Mouse (Mus musculus): ENCODE results near the gene Eapp. TPM values are rescaled to one million over a fixed set of nuclear protein-coding genes. Genes with fewer than 3 reads are reported as not detected.
"Not testable (repeated sequence)": the region's sequence is repeated elsewhere in the genome, so short reads cannot be mapped to it uniquely, and the experiment has no call there.

Gene Eapp
- polyA plus RNA-seq, 1 experiment from 2014 or later: 86.5 TPM

- peaks cover 27% of the 10 kb centered on the region for H3K36me3 ChIP-seq
- H3K4me2 ChIP-seq: no peak overlapping the region
- WGBS: 92% methylated on average over 1 of the region's 1 CpGs
- no peak overlapping the region for H3K9ac ChIP-seq (replicated peaks)
- H3K4me1 ChIP-seq: no peaks in the 10 kb centered on the region
- no peaks in the 10 kb centered on the region for H3K9me3 ChIP-seq (replicated peaks)
- H3K27me3 ChIP-seq (replicated peaks): no peaks in the 10 kb centered on the region
- ATAC-seq (ENCODE audit: low FRiP score): no peak
- H3K4me3 ChIP-seq (replicated peaks): no peak overlapping the region
- no peak overlapping the region for H3K27ac ChIP-seq (replicated peaks)
These were observed 27.6 kb downstream of the Eapp start for GRCm38 (mm10) chr12:54668141-54668540.

GRCm38 (mm10) chr12:54665526-54665925 is 30.2 kb downstream of the Eapp start:
- WGBS: 88% methylated on average over 6 of the region's 6 CpGs
- no peak overlapping the region for H3K4me2 ChIP-seq
- no peak for ATAC-seq (ENCODE audit: low FRiP score)
- H3K27me3 ChIP-seq (replicated peaks): no peaks in the 10 kb centered on the region
- H3K36me3 ChIP-seq: peaks cover 8% of the 10 kb centered on the region; the same call in 1 of the 2 replicates
- H3K9ac ChIP-seq (replicated peaks): no peak overlapping the region
- H3K4me1 ChIP-seq: no peaks in the 10 kb centered on the region
- no peak overlapping the region for H3K4me3 ChIP-seq (replicated peaks)
- no peak overlapping the region for H3K27ac ChIP-seq (replicated peaks)
- H3K9me3 ChIP-seq (replicated peaks): no peaks in the 10 kb centered on the region

- not testable (repeated sequence) for H3K9me3 ChIP-seq (replicated peaks); H3K36me3 ChIP-seq; ATAC-seq (ENCODE audit: low FRiP score); H3K9ac ChIP-seq (replicated peaks); H3K4me3 ChIP-seq (replicated peaks); H3K4me2 ChIP-seq; H3K27ac ChIP-seq (replicated peaks); H3K4me1 ChIP-seq; H3K27me3 ChIP-seq (replicated peaks)
- 82% methylated on average over 5 of the region's 5 CpGs for WGBS
These were observed 34.2 kb downstream of the Eapp start for GRCm38 (mm10) chr12:54661470-54661869.

- Histone ChIP-seq H3K27ac (replicated peaks) (no peak overlapping the region), H3K4me1 (peaks cover 14% of the 10 kb centered on the region), H3K4me3 (replicated peaks) (no peak overlapping the region), H3K9me3 (replicated peaks) (no peaks in the 10 kb centered on the region), H3K9ac (replicated peaks) (no peak overlapping the region), H3K27me3 (replicated peaks) (no peaks in the 10 kb centered on the region), H3K4me2 (no peak overlapping the region), H3K36me3 (no peaks in the 10 kb centered on the region)
- ATAC-seq (ENCODE audit: low FRiP score): no peak
- 88% methylated on average over 3 of the region's 3 CpGs for WGBS
These were observed 35.8 kb downstream of the Eapp start for GRCm38 (mm10) chr12:54659901-54660300.

- WGBS: 81% methylated on average over 7 of the region's 7 CpGs
- no peak for ATAC-seq (ENCODE audit: low FRiP score)
- Histone ChIP-seq H3K9me3 (replicated peaks) (no peaks in the 10 kb centered on the region), H3K4me1 (peaks cover 27% of the 10 kb centered on the region), H3K9ac (replicated peaks) (no peak overlapping the region), H3K4me3 (replicated peaks) (no peak overlapping the region), H3K36me3 (no peaks in the 10 kb centered on the region), H3K4me2 (no peak overlapping the region), H3K27me3 (replicated peaks) (no peaks in the 10 kb centered on the region), H3K27ac (replicated peaks) (no peak overlapping the region)
These were observed 37.1 kb downstream of the Eapp start for GRCm38 (mm10) chr12:54658425-54659092.

- H3K4me3 ChIP-seq (replicated peaks): no peak overlapping the region
- H3K4me2 ChIP-seq: no peak overlapping the region
- no peaks in the 10 kb centered on the region for H3K27me3 ChIP-seq (replicated peaks)
- ATAC-seq (ENCODE audit: low FRiP score): no peak
- no peaks in the 10 kb centered on the region for H3K36me3 ChIP-seq
- H3K4me1 ChIP-seq: peaks cover 31% of the 10 kb centered on the region
- no peak overlapping the region for H3K27ac ChIP-seq (replicated peaks)
- H3K9ac ChIP-seq (replicated peaks): no peak overlapping the region
- WGBS: 95% methylated on average over 5 of the region's 5 CpGs
- no peaks in the 10 kb centered on the region for H3K9me3 ChIP-seq (replicated peaks)
These were observed 37.7 kb downstream of the Eapp start for GRCm38 (mm10) chr12:54657951-54658350.

- Histone ChIP-seq H3K9ac (replicated peaks) (no peak overlapping the region), H3K4me3 (replicated peaks) (peak overlapping the region; percentile 67), H3K27ac (replicated peaks) (peak overlapping the region; percentile 91; the same call in 1 of the 2 replicates)
These were observed 38.5 kb downstream of the Eapp start for GRCm38 (mm10) chr12:54657226-54657625.

GRCm38 (mm10) chr12:54656396-54657171 is 39.1 kb downstream of the Eapp start, which contains the start of gene Sptssa:
TSS of gene Sptssa (minus strand) at chr12:54656573.
- Histone ChIP-seq H3K4me3 (replicated peaks) (peak within 1 kb of the TSS; percentile 67), H3K36me3 (no peaks in the 10 kb centered on the region), H3K9me3 (replicated peaks) (no peaks in the 10 kb centered on the region), H3K4me1 (peaks cover 39% of the 10 kb centered on the region), H3K27me3 (replicated peaks) (no peaks in the 10 kb centered on the region), H3K27ac (replicated peaks) (peak within 1 kb of the TSS; percentile 91), H3K9ac (replicated peaks) (peak within 1 kb of the TSS; percentile 75), H3K4me2 (peak within 1 kb of the TSS; percentile 77)
- peak; percentile 99 for ATAC-seq (ENCODE audit: low FRiP score)
- WGBS: 8% methylated on average over 53 of the region's 53 CpGs

More at GRCm38 (mm10) chr12:54657226-54657625, 38.5 kb downstream of the Eapp start:
- WGBS: 62% methylated on average over 2 of the region's 2 CpGs
- Histone ChIP-seq H3K36me3 (no peaks in the 10 kb centered on the region), H3K27me3 (replicated peaks) (no peaks in the 10 kb centered on the region), H3K4me1 (peaks cover 36% of the 10 kb centered on the region), H3K4me2 (peak overlapping the region; percentile 77), H3K9me3 (replicated peaks) (no peaks in the 10 kb centered on the region)
- ATAC-seq (ENCODE audit: low FRiP score): no peak

- Histone ChIP-seq H3K36me3 (no peaks in the 10 kb centered on the region), H3K9ac (replicated peaks) (peak overlapping the region; percentile 75), H3K4me2 (peak overlapping the region; percentile 77), H3K4me1 (peaks cover 39% of the 10 kb centered on the region), H3K9me3 (replicated peaks) (no peaks in the 10 kb centered on the region), H3K27ac (replicated peaks) (peak overlapping the region; percentile 91), H3K4me3 (replicated peaks) (peak overlapping the region; percentile 67), H3K27me3 (replicated peaks) (no peaks in the 10 kb centered on the region)
- ATAC-seq (ENCODE audit: low FRiP score): peak; percentile 43
- WGBS: under 1% methylated on average over 22 of the region's 22 CpGs
These were observed 39.7 kb downstream of the Eapp start for GRCm38 (mm10) chr12:54656039-54656395.

- no peak for ATAC-seq (ENCODE audit: low FRiP score)
- peak overlapping the region; percentile 77 for H3K4me2 ChIP-seq
- peaks cover 41% of the 10 kb centered on the region for H3K4me1 ChIP-seq
- peak overlapping the region; percentile 91 for H3K27ac ChIP-seq (replicated peaks)
- H3K9ac ChIP-seq (replicated peaks): peak overlapping the region; percentile 75
- peak overlapping the region; percentile 67 for H3K4me3 ChIP-seq (replicated peaks)
- WGBS: 21% methylated on average over 16 of the region's 16 CpGs
- no peaks in the 10 kb centered on the region for H3K36me3 ChIP-seq
- H3K27me3 ChIP-seq (replicated peaks): no peaks in the 10 kb centered on the region
- H3K9me3 ChIP-seq (replicated peaks): no peaks in the 10 kb centered on the region
These were observed 40.2 kb downstream of the Eapp start for GRCm38 (mm10) chr12:54655292-54656038.

GRCm38 (mm10) chr12:54654741-54655140 is 41.0 kb downstream of the Eapp start:
- H3K9me3 ChIP-seq (replicated peaks): no peaks in the 10 kb centered on the region
- H3K4me2 ChIP-seq: peak overlapping the region; percentile 77
- 0 out of 2 replicates have a peak, but pooled peaks cover 6% of the 10 kb centered on the region for H3K36me3 ChIP-seq
- H3K9ac ChIP-seq (replicated peaks): peak overlapping the region; percentile 36
- H3K27me3 ChIP-seq (replicated peaks): no peaks in the 10 kb centered on the region
- ATAC-seq (ENCODE audit: low FRiP score): no peak
- WGBS: 65% methylated on average over 1 of the region's 1 CpGs
- peak overlapping the region; percentile 67 for H3K4me3 ChIP-seq (replicated peaks)
- peaks cover 42% of the 10 kb centered on the region for H3K4me1 ChIP-seq
- peak overlapping the region; percentile 37; the same call in 1 of the 2 replicates for H3K27ac ChIP-seq (replicated peaks)

Data from neural tube, embryonic 15.5 days (tissue).